26 mouse cellular contexts compared by ENCODE assay signal in genomic region chr19:21493807-21494521, GRCm38 (mm10). TPM values are rescaled to one million over a fixed set of nuclear protein-coding genes. Genes with fewer than 3 reads are reported as not detected.
DNase-seq lines count a peak whose midpoint lies in the region; ATAC-seq and TF ChIP-seq lines count a peak whose summit lies in the region.
"Had no signal": no experiment of that assay in that cellular context is flagged by ENCODE, and none has a peak within 500 bp of the region (broad histone marks: within the 10 kb centered on the region; RNA-seq: fewer than 3 reads in every experiment).

No protein-coding gene starts in this region.

- TF ChIP-seq EP300 in MEL (IDR thresholded peaks at IDR 0.05; ENCODE audit: low read depth in 1 of 2, low read length in 2 of 2): peak in 1 of 2 experiments; percentile 5; a peak in 1 of 4 replicates

- no peaks in the 10 kb centered on the region for H3K27me3 ChIP-seq in liver, adult 2 months (ENCODE audit: control insufficient read depth, insufficient read depth, low read length)
- H3K27me3 ChIP-seq in MEL (ENCODE audit: control insufficient read depth in 1 of 2, insufficient read depth in 2 of 2, low read length in 2 of 2): peaks cover 0 to 2% of the 10 kb centered on the region in 2 experiments; a peak in 2 of 4 replicates
- no peaks in the 10 kb centered on the region for H3K27me3 ChIP-seq in intestine, postnatal 0 days (replicated peaks; ENCODE audit: control insufficient read depth, insufficient read depth, low read length)
- H3K27me3 ChIP-seq: forebrain, embryonic 13.5 days; heart, embryonic 12.5 days; heart, embryonic 15.5 days had no signal

- ATAC-seq in intestine, postnatal 0 days: peak; percentile 90
- ATAC-seq: activated CD4-positive, CD25-positive, alpha-beta regulatory T cell, adult 4 months; CD4-positive, CD25-positive, alpha-beta regulatory T cell, adult 4 months; forebrain, embryonic 13.5 days; forebrain, embryonic 16.5 days; hindbrain, postnatal 0 days; inflammation-experienced regulatory T-cells, adult 6 months had no signal

- H3K9ac ChIP-seq in liver, adult 2 months (ENCODE audit: low read depth, low read length): no peak overlapping the region
- H3K9ac ChIP-seq in MEL (ENCODE audit: control insufficient read depth, low read depth, low read length, poor library complexity, severe bottlenecking): no peak overlapping the region
- no peak overlapping the region for H3K9ac ChIP-seq in intestine, postnatal 0 days (ENCODE audit: low read depth, low read length)
- H3K9ac ChIP-seq: forebrain, embryonic 13.5 days; heart, embryonic 12.5 days; heart, embryonic 15.5 days; hindbrain, embryonic 14.5 days had no signal

- TF ChIP-seq POLR2A in liver, adult 2 months (IDR thresholded peaks at IDR 0.05; ENCODE audit: extremely low read depth, insufficient read depth, low read length): no peak
- no peak for TF ChIP-seq POLR2A in MEL (IDR thresholded peaks at IDR 0.05; ENCODE audit: control insufficient read depth in 1 of 2, insufficient read depth in 1 of 2, low read depth in 1 of 2, low read length in 2 of 2, poor library complexity in 1 of 2)

- no peak overlapping the region for H3K4me2 ChIP-seq in intestine, postnatal 0 days (replicated peaks; ENCODE audit: low read depth)
- H3K4me2 ChIP-seq: forebrain, embryonic 13.5 days; heart, embryonic 12.5 days; heart, embryonic 15.5 days; hindbrain, embryonic 14.5 days had no signal

- DNase-seq in liver, adult 2 months (ENCODE audit: extremely low read depth, low read depth, low spot score): peak; percentile 25
- DNase-seq in liver: no peak
- DNase-seq in MEL (ENCODE audit: low read depth, low spot score): no peak
- DNase-seq in yolk sac, embryonic 10.5 days (ENCODE audit: low spot score): no peak
- DNase-seq in gastrocnemius, adult 2 months: no peak
- DNase-seq: adrenal gland, adult 8-10 months; adrenal gland, postnatal 25 days; cerebellum, adult 11-12 months; cerebellum, adult 8-10 months; cerebellum, postnatal 10 days; cerebellum, postnatal 36 days; gastrocnemius, postnatal 14 days; heart, adult 18-20 months; heart, postnatal 10 days; heart, postnatal 4 days had no signal

- no peaks in the 10 kb centered on the region for H3K79me2 ChIP-seq in liver, adult 2 months (ENCODE audit: control insufficient read depth, insufficient read depth, low read length)
- H3K79me2 ChIP-seq in MEL (ENCODE audit: control insufficient read depth, insufficient read depth, low read length, poor library complexity): no peaks in the 10 kb centered on the region

- H3K4me3 ChIP-seq in liver, adult 2 months (ENCODE audit: insufficient read depth, low read depth, low read length): no peak overlapping the region
- no peak overlapping the region for H3K4me3 ChIP-seq in MEL (ENCODE audit: control insufficient read depth in 1 of 2, insufficient read depth in 1 of 2, low read depth in 2 of 2, low read length in 2 of 2)
- no peak overlapping the region for H3K4me3 ChIP-seq in intestine, postnatal 0 days (ENCODE audit: low read depth, low read length)
- no peak overlapping the region for H3K4me3 ChIP-seq in gastrocnemius, adult 2 months
- H3K4me3 ChIP-seq: forebrain, embryonic 10.5 days; forebrain, embryonic 13.5 days; heart, embryonic 12.5 days; heart, embryonic 15.5 days had no signal

- H3K36me3 ChIP-seq in liver, adult 2 months (ENCODE audit: control insufficient read depth, insufficient read depth, low read length): no peaks in the 10 kb centered on the region
- no peaks in the 10 kb centered on the region for H3K36me3 ChIP-seq in MEL (ENCODE audit: control insufficient read depth in 1 of 2, insufficient read depth in 2 of 2, low read length in 2 of 2)
- no peaks in the 10 kb centered on the region for H3K36me3 ChIP-seq in intestine, postnatal 0 days (ENCODE audit: control insufficient read depth, insufficient read depth)
- H3K36me3 ChIP-seq: forebrain, embryonic 10.5 days; heart, embryonic 12.5 days; heart, embryonic 15.5 days had no signal

- H3K4me1 ChIP-seq in liver, adult 2 months (ENCODE audit: control insufficient read depth, insufficient read depth, low read length): no peaks in the 10 kb centered on the region; the same call in 1 of the 2 replicates
- no peaks in the 10 kb centered on the region for H3K4me1 ChIP-seq in MEL (ENCODE audit: control insufficient read depth in 1 of 2, insufficient read depth in 2 of 2, low read length in 2 of 2)
- H3K4me1 ChIP-seq in intestine, postnatal 0 days (replicated peaks; ENCODE audit: control insufficient read depth, insufficient read depth, low read length): 0 out of 2 replicates have a peak, but pooled peaks cover 4% of the 10 kb centered on the region
- H3K4me1 ChIP-seq: forebrain, embryonic 10.5 days; forebrain, embryonic 13.5 days; heart, embryonic 12.5 days; heart, embryonic 15.5 days had no signal

- H3K9me3 ChIP-seq in MEL (replicated peaks; ENCODE audit: insufficient read depth, low read length): no peaks in the 10 kb centered on the region
- H3K9me3 ChIP-seq in intestine, postnatal 0 days (ENCODE audit: control insufficient read depth): no peaks in the 10 kb centered on the region
- H3K9me3 ChIP-seq: forebrain, embryonic 10.5 days; forebrain, embryonic 13.5 days; heart, embryonic 12.5 days; heart, embryonic 15.5 days had no signal

- intact Hi-C loops in gastrocnemius, adult 2 months (cut with DNase I): no loop called here

- TF ChIP-seq CTCF in liver, adult 2 months (IDR thresholded peaks at IDR 0.05; ENCODE audit: low read depth, low read length): no peak
- no peak for TF ChIP-seq CTCF in MEL (IDR thresholded peaks at IDR 0.05 in 2 of 3, conservative IDR thresholded peaks at IDR 0.05 in 1 of 3; ENCODE audit: control insufficient read depth in 1 of 3, insufficient read depth in 1 of 3, low read depth in 2 of 3, low read length in 3 of 3, poor library complexity in 1 of 3, severe bottlenecking in 1 of 3)
- no peak for TF ChIP-seq CTCF in intestine, postnatal 0 days (IDR thresholded peaks at IDR 0.05; ENCODE audit: low read depth)
- no peak for TF ChIP-seq CTCF in gastrocnemius, adult 2 months (IDR thresholded peaks at IDR 0.05)

- TF ChIP-seq RAD21 in MEL (IDR thresholded peaks at IDR 0.05; ENCODE audit: low read depth, low read length): no peak

- 62% methylated on average over 10 of the region's 10 CpGs for WGBS in liver, adult 2 months
- WGBS in intestine, postnatal 0 days: 41% methylated on average over 10 of the region's 10 CpGs

- no peak overlapping the region for H3K27ac ChIP-seq in liver, adult 2 months (replicated peaks; ENCODE audit: insufficient read depth, low read depth, low read length)
- H3K27ac ChIP-seq in MEL (ENCODE audit: control insufficient read depth, low read depth, low read length): no peak overlapping the region
- H3K27ac ChIP-seq in intestine, postnatal 0 days (ENCODE audit: low read depth, low read length): peak overlapping the region; percentile 64; the same call in 1 of the 2 replicates
- H3K27ac ChIP-seq in gastrocnemius, adult 2 months: no peak overlapping the region
- H3K27ac ChIP-seq: forebrain, embryonic 10.5 days; forebrain, embryonic 13.5 days; heart, embryonic 15.5 days; hindbrain, embryonic 14.5 days; hindbrain, postnatal 0 days had no signal

TF ChIP-seq in MEL, 35 proteins besides CTCF, POLR2A, EP300 and RAD21:
- TF ChIP-seq MAZ (IDR thresholded peaks at IDR 0.05; ENCODE audit: low read depth, low read length): no peak
- TF ChIP-seq ELF1 (IDR thresholded peaks at IDR 0.05; ENCODE audit: low read depth, low read length): no peak
- TF ChIP-seq CHD2 (IDR thresholded peaks at IDR 0.05; ENCODE audit: low read length): no peak
- TF ChIP-seq ZKSCAN1 (IDR thresholded peaks at IDR 0.05; ENCODE audit: low read depth, low read length): no peak
- TF ChIP-seq TBP (IDR thresholded peaks at IDR 0.05; ENCODE audit: low read depth, low read length): no peak
- TF ChIP-seq ZNF384 (IDR thresholded peaks at IDR 0.05; ENCODE audit: low read depth, low read length): no peak
- no peak for TF ChIP-seq ZC3H11A (IDR thresholded peaks at IDR 0.05; ENCODE audit: low read depth, low read length)
- peak; percentile 64 for TF ChIP-seq RCOR1 (IDR thresholded peaks at IDR 0.05; ENCODE audit: low read depth, low read length)
- no peak for TF ChIP-seq SMC3 (IDR thresholded peaks at IDR 0.05; ENCODE audit: low read depth, low read length)
- TF ChIP-seq MAFK (IDR thresholded peaks at IDR 0.05; ENCODE audit: borderline replicate concordance, low read depth, low read length): no peak
- no peak for TF ChIP-seq NRF1 (IDR thresholded peaks at IDR 0.05; ENCODE audit: insufficient read depth, low read depth, low read length, poor library complexity, severe bottlenecking)
- TF ChIP-seq MEF2A (IDR thresholded peaks at IDR 0.05; ENCODE audit: extremely low read depth, insufficient replicate concordance, low read depth, low read length, poor library complexity, severe bottlenecking): no peak
- TF ChIP-seq GATA1 (IDR thresholded peaks at IDR 0.05; ENCODE audit: low read depth, low read length): peak; percentile 36; the same call in 1 of the 2 replicates

RNA-seq across cellular contexts. Expression of gene Gda, which starts 20.7 kb away (rescaled TPM):
- 16.0 and 23.5 TPM in 2 replicates for total RNA-seq in liver, adult 2 months (2014; rRNA removed)
- polyA plus RNA-seq in liver, adult 2 months (2012; rRNA removed): 3.8 and 4.7 TPM in 2 replicates
- total RNA-seq in MEL (2012; rRNA removed): 2.6 and 2.9 TPM in 2 replicates
- polyA plus RNA-seq in MEL (2012; ENCODE audit: insufficient read depth in 1 of 2, insufficient read length in 2 of 2, low read depth in 1 of 2, low replicate concordance in 2 of 2, missing spikeins in 1 of 2): under 1 TPM in 1 of 2 experiments, not detected in 1; 0.38 TPM
- polyA plus RNA-seq in intestine, postnatal 0 days (2015; fragmentation: Nextera tagmentation; extraction: Ambion mirVana): 37.3 and 46.8 TPM in 2 replicates
- total RNA-seq in gastrocnemius, adult 2 months (2021): 1 to 10 TPM; 7.4 to 7.8 TPM
- polyA plus RNA-seq: forebrain, embryonic 10.5 days had no signal
